Mouse (Mus musculus): ENCODE measurements around the gene Klhl22. TPM values are rescaled to one million over a fixed set of nuclear protein-coding genes. Genes with fewer than 3 reads are reported as not detected.

Klhl22 gene
- total RNA-seq, 2 experiments from 2014 or later, result 52.3 TPM

GRCm38 (mm10) chr16:17832821-17833220, 73.4 kb downstream of the Klhl22 start, which contains the start of gene B830017H08Rik:
Gene B830017H08Rik (plus strand): TSS chr16:17833121.
- DNase-seq (ENCODE audit: low spot score in 2 of 2), result no peak

DNA sequence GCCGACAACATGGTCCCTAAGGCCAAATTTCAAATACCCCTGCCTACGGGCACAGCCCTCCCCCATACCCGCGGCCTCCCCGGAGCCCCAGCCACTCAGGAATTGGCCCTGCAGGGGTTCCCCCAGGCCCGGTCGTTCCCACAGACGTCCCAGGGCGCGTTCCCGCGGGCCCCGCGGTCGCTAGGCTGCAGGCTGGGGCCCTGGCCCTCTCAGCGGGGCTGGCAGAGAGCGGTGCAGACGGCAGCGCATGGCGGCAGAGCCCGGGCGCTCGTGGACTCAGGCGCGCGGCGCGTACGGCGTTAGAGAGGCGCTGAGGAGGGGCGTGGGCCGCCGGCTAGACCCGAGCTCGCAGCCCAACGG, 73.9 kb downstream of the Klhl22 start:
- no peak for DNase-seq (ENCODE audit: low spot score in 2 of 2)

DNA sequence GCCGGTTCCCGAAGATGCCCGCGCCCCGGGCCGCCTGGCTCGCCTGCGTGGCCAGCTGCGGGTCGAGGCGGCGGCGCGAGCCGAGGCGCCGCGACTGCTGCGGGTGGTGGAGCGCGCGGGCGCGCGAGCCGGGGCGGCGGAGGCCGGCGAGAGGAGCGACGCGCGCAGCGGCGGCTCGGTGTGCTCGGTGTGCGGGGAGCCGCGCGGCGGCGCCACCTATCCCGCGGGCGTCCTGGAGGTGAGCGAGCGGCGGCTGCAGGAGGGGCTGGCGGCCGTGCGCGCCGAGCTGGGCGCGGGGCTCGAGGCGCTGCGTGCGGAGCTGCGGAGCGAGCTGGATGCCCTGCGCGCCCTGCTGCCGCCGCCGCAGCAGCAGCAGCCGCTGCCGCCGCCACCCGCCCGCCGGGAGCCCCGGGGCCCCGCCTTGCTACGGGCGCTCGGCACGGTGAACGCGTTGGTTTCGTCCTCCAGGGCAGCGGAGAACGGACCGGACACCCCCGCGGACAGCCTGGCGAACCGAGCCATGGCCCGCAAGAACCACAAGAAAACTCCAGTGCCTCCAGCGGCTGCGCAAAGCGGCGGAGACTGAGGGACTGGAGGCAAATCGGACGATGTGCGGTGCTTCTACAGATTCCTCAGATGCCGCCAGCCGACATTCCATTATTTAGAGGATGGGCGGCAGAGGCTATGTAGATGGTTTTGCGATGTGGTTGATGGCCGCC, 74.4 kb downstream of the Klhl22 start:
- DNase-seq (ENCODE audit: low spot score in 2 of 2), result no peak

DNA sequence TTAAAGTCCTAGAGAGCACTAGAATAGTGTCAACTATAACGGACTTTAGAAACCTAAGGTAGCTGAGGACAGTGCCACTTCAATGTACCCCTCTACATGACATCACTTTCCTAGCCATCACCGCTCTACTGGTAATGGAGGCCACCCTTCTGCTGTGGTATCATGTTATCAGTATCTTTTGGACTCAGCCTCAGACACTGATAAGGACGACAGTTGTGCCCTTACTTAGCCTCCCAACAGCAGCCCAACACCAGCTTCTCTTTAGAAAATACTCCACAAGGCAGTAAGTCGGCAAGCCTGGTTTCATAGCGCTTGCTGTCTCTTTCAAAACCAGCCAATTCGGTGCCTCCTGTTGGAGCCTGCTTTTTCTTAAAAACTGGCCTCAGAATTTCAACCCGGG, 75.1 kb downstream of the Klhl22 start:
- no peak for DNase-seq (ENCODE audit: low spot score in 2 of 2)

GRCm38 (mm10) chr16:17835481-17835880, 76.1 kb downstream of the Klhl22 start:
- no peak for DNase-seq (ENCODE audit: low spot score in 2 of 2)

- DNase-seq (ENCODE audit: low spot score in 2 of 2), result no peak
Measured at GRCm38 (mm10) chr16:17838051-17838450, 78.6 kb downstream of the Klhl22 start, which contains the start of gene Car15. Gene Car15 (minus strand): TSS chr16:17838364.

- DNase-seq (ENCODE audit: low spot score in 2 of 2), result no peak
Measured at GRCm38 (mm10) chr16:17839976-17840375, 80.6 kb downstream of the Klhl22 start.

GRCm38 (mm10) chr16:17842437-17842836, 83.0 kb downstream of the Klhl22 start:
- no peak for DNase-seq (ENCODE audit: low spot score in 2 of 2)

Other genes with a start within 250 kb of the Klhl22 start
- gene Thap7, start 228.5 kb upstream of the Klhl22 start, total RNA-seq (2021), result 10 to 100 TPM; 35.6 to 39.7 TPM
- gene Lrrc74b, start 198.4 kb upstream of the Klhl22 start, total RNA-seq (2021), result under 1 TPM; 0.31 to 0.65 TPM
- gene P2rx6, start 197.7 kb upstream of the Klhl22 start, total RNA-seq (2021), result under 1 TPM; 0.45 to 0.51 TPM
- 10 to 100 TPM; 17.9 to 21.9 TPM for gene Slc7a4, start 176.4 kb upstream of the Klhl22 start, total RNA-seq (2021)
- gene Smpd4, start 140.3 kb upstream of the Klhl22 start, total RNA-seq (2021), result 10 to 100 TPM; 50.2 to 52.4 TPM
- gene Ccdc74a, start 113.1 kb upstream of the Klhl22 start, total RNA-seq (2021), result 1 to 10 TPM; 6.2 to 6.5 TPM
- 10 to 100 TPM; 68.8 to 70.3 TPM for gene Med15, start 26.7 kb upstream of the Klhl22 start, total RNA-seq (2021)
- gene Scarf2, start 37.7 kb downstream of the Klhl22 start, total RNA-seq (2021), result 10 to 100 TPM; 29.3 to 33.9 TPM
- gene B830017H08Rik, start 73.5 kb downstream of the Klhl22 start, total RNA-seq (2021), result under 1 TPM in 1 of 2 experiments, not detected in 1; 0.62 TPM
- gene Car15, start 78.7 kb downstream of the Klhl22 start, total RNA-seq (2021), result 1 to 10 TPM; 2.9 to 8.8 TPM
- gene Gm20518, start 132.1 kb downstream of the Klhl22 start, total RNA-seq (2021), result under 1 TPM; 0.20 to 0.45 TPM
- under 1 TPM in 1 of 2 experiments, not detected in 1; 0.14 TPM for gene Tssk1, start 134.6 kb downstream of the Klhl22 start, total RNA-seq (2021)
- gene Dgcr2, start 138.9 kb downstream of the Klhl22 start, total RNA-seq (2021), result 10 to 100 TPM; 81.6 to 84.4 TPM
- not detected for gene Tssk2, start 139.0 kb downstream of the Klhl22 start, total RNA-seq (2021)
- 10 to 100 TPM; 33.0 to 33.6 TPM for gene Ess2, start 151.7 kb downstream of the Klhl22 start, total RNA-seq (2021)
- not detected for gene Gsc2, start 155.4 kb downstream of the Klhl22 start, total RNA-seq (2021)
- 10 to 100 TPM; 98.4 to 98.6 TPM for gene Slc25a1, start 168.6 kb downstream of the Klhl22 start, total RNA-seq (2021)
- gene Vpreb2, start 220.8 kb downstream of the Klhl22 start, total RNA-seq (2021), result not detected

Data from adrenal gland, postnatal 4 days (tissue).